Comparison of ENCODE assay signal across 1 mouse cellular context in the genomic region with DNA sequence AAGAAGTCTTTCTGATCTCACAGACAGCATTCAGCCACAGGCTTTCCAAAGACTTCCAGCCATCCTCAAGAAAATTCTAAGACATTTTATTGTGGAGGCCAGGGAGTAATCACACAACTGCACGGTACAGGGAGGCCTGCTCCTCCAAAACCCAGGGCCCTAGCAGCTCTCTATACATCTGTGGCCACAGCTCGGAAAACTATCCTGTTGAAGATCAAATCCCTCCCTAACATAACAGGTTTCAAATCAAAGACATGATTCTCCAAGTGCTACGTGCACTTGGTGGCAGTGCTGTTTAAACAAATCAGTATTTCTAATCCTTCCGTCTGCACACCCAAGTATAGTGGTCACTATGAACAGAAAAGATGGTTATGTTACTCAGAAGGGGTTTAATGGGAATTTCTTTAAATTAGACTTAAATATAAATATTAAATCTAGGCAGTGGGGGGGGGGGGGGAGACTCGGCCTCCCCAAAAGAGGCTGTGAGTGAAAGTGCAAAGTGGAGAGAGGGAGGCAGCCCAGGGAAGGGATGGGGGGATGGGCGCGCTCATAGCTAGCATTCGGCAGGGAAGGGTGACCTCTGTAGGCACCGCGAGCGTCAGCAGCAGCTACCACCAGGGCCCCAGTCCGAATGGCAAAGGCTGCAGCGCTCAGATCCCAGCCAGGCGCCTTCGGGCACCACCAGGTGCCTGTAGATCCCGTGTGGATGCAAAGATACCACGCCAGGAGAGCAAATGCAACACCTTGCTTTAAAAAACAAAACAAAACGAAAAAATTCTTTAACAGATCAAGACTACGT.
A peak's percentile ranks its signal among the peaks of the same experiment; 100 is the strongest.
TF ChIP-seq lines count a peak whose summit lies in the region.

No protein-coding gene starts in this region.

TF ChIP-seq in myocyte, 11 proteins besides CTCF, POLR2A, EP300 and RAD21 (continued from another document):
- no peak for TF ChIP-seq REST (IDR thresholded peaks at IDR 0.05; ENCODE audit: insufficient read depth, insufficient read length)
- TF ChIP-seq SRF (IDR thresholded peaks at IDR 0.05; ENCODE audit: control insufficient read depth, insufficient read length, low read depth): no peak
- TF ChIP-seq MYOD1 (IDR thresholded peaks at IDR 0.05; ENCODE audit: control insufficient read depth in 1 of 3, insufficient read length in 2 of 3, low read depth in 2 of 3): peak in 1 of 3 experiments; percentile 36
- no peak for TF ChIP-seq MAX (IDR thresholded peaks at IDR 0.05; ENCODE audit: low read depth)
- TF ChIP-seq CEBPB (IDR thresholded peaks at IDR 0.05; ENCODE audit: insufficient read depth, poor library complexity, severe bottlenecking): no peak
- no peak for TF ChIP-seq MYOG (IDR thresholded peaks at IDR 0.05; ENCODE audit: control insufficient read depth in 1 of 3, insufficient read depth in 1 of 3, insufficient read length in 2 of 3, low read depth in 2 of 3)
